Mouse (Mus musculus) heart, adult 11 months (tissue): ENCODE results near the gene Commd8.
A peak's percentile ranks its signal among the peaks of the same experiment; 100 is the strongest.
"Not testable (repeated sequence)": the region's sequence is repeated elsewhere in the genome, so short reads cannot be mapped to it uniquely, and the experiment has no call there.

ENCODE experiments used
- DNase-seq: peaks from one replicate; pipeline ENCODE4 v3.0.0; 2022

Gene Commd8

DNA sequence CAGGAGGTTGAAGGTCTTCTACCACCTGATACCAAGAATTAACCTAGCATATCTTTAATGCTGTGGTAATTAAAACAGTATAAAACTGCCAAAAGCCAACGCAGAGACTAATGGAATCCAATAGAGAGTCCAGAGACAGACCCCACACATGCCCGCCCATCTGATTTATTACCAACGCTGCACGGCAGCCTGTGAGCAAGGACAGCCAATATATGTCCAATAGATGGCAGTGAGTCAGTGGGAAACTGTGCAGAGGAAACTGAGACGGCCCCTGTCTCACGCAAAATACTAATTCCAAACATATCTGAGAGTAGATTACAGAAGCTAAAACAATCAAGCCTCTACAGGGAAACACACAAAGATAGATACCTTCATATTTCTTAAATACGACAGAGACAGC, 3.6 kb downstream of the Commd8 start:
- peak; percentile 62 for DNase-seq

DNA sequence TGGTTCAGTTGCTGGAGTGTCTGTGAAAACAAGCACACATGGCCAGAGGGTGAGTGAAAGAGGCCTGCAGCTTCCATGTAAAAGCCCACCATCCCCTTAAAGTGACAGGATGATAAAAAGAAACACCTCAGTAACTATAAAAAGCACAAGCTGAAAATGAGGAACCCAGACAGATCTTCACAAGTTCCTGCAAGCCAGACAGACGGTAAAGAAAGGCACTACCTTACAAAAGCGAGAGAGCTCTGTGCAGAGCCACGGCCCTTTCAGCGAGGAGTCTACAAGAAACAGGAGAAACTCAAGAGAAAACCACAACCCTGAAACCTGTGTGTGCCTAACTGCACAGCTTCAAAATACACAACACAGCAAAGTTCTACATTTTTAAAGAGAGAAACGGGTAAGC, 5.1 kb downstream of the Commd8 start:
- peak; percentile 82 for DNase-seq

DNA sequence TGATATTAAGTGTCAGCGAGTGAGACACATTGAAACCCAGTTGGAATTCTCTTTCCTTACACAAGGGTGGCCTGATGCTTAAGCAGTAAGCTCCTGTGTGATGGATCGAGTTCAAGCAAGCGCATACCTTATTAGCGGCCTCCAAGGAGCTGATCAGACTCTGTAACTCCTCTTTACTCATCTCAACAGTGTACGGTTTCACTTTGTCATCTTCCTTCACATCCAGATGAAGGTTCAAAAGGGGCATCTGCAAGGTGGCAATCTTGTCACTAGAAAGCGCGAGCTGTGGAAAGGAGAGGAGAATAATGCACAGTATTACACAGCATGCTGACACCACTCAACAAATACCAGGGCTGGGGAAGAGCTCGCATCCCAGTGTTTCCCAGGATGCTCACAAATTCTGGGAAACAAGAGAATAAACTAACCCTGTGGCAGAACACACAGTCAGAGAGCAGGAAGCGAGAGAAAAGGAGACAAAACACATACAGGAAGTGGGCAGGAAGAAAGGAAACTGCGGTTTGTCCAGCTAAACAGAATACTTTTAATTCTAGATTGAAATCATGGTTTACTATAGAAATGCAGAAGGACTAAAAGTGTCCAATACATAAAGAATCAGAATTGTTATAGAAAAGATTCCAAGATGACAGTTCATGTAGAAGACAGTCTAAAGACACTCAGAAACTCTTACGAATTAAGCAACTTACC, 7.1 kb downstream of the Commd8 start:
- no peak for DNase-seq

DNA sequence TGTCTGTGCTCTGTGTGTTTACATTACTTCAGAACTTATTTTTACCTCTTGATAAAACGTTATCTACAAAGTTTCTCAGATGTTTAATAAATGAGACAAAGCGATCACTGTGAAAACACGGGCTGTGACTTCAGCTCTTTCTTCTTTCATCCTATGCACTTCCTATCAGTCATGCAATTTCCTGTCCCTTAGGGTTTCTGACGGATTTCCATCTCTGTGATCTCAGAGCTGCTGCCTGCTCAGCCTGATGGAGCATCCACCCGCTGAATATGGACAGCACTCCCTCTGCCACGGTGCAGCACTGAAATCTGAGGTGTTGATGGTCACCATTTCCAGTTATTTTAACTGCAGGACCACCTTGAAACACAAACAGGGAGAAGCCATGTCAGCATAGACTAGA, 8.5 kb downstream of the Commd8 start:
- no peak for DNase-seq

DNA sequence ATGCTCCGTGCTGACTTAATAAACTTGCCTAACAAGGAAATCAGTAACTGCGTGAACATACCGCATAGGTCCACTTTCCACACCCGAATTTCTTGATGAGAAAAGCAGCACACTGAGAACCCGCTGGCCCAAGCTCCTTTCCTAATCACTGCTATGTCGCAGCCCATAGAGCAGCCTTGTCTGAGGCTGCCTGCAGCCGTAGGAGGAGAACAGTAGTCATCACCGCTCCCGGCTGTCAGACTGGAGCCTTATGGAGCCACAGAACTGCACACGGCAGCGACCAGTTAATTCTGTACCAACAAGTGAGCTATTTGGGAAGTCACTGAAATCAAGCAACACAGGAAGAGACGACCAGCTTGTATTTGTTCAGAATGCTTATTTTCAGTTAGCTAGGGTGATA, 9.3 kb downstream of the Commd8 start:
- DNase-seq = no peak

DNA sequence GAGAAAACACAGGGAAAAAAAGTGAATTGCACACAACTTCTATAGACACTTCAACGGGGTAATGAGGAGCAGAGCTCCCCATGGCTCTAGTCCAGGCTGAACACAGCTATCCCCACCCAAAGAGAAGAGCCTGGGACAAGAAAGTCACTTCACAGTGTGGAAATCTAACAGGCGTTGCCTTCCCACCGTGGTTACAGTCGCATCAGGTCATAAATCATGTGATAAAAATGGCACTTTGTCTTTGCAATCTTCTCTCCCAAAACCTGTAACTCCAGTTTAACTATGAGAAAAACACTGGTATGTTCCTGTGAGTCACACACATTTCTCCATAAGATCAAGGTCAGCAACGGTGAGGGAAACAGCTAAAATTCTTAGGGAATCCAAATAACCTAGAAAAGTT, 11.4 kb downstream of the Commd8 start:
- DNase-seq = no peak

DNA sequence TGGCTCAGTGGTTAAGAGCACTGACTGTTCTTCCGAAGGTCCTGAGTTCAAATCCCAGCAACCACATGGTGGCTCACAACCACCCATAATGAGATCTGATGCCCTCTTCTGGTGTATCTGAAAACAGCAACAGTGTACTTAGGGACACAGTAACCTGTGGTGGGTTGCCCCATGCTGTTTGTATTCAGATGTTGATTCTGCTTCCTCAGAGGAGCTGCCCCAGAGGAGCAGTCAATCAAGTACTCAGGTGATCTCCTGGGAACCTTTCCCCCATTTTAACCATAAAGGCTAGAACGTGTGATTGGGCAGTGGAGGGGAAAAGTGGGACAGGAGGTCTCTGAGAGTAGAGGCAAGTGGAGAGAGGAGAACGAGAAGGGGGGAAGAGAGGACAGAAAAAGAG, 12.3 kb downstream of the Commd8 start:
- not testable (repeated sequence) for DNase-seq

DNA sequence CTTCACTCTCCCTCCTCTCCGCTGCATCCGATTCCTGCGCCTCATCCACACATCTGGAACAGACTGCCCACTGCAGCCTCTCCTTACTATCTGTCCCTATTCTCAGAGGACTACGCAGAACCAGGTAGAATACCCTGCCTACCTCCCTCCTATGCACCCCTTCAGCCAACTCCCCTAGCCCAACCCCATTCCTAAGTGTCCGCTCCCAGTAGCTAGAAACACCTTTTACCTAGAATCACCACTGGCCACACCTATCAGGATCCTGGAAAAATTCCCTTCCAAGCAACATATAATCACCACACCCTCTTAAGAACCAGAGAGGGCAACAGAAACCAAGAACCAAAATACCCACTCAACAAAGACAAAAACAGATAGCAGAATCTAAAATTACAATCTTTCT, 17.1 kb downstream of the Commd8 start:
- DNase-seq = no peak

DNA sequence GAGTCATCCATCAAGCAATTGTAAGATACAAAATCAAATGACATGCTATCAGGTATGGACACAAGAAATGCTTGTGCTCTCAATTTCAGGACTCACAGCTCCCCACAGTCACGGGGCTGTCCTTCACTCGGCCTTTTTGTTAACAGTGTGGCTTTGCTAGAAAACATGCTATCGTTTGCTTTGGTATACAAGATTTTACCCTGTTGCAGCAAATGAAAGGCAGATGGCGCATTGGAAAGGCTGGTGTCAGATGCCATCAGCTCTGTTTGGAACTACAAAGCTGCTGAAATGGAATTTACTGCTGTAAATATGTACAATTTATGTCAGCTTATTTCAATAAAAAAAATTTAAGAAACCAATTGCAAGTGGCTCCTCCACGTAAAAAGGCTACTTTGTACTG, 19.3 kb downstream of the Commd8 start:
- no peak for DNase-seq

DNA sequence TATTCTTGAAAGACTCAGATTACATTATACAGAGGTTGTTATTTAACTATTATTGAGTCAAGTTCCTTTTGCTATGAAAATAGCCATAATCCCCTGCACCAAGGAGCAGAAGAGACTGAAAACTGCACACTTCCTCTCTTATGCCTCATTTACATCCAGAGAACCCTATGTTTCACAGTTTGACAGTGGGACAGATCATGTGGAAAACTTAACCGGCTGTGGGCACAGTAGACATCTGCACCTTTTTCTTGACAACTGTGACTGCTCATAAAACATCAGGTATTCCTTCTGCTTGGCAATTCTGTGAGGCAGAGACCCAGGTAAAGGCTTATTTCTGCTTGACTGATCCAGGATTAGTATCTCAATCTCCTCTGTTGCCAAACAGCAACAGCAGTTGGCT, 28.4 kb downstream of the Commd8 start:
- no peak for DNase-seq

DNA sequence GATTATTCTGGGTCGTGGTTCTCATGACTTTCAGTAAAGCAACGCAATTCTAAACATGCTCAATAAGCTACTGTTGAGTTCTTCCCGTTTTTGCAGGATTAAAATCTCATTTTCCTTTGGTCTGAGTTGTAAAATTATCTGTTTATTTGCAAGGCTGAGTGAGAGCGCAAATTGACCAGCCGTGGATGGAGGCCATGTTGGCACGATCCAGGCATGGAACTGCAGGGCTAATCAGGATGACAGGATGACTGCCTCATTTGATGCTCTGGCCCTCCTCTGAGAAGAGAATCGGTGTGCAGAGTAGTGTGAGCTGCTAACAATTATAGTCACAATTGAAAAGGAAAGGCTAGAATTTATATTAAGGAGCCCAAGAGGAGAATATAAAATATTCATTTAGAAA, 29.7 kb downstream of the Commd8 start:
- no peak for DNase-seq

DNA sequence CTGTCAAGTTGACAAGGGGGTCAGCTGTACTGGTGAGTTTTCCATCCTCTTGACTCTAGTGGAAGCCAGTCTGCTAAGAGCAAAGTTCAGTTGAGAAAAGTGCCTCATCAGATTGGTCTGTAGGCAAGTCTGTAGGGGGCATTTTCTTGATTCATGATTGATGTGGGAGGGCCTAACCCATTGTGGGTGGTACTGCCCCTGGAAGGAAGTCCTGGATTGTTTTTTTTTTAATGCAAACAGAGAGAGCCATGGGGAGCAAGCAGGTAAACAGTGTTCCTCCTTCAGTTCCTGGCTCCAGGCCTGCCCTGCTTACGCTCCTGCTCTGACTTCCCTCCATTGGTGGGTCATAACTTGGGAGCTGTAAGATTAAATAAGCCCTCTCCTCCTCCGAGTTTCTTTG, 34.1 kb downstream of the Commd8 start:
- no peak for DNase-seq

DNA sequence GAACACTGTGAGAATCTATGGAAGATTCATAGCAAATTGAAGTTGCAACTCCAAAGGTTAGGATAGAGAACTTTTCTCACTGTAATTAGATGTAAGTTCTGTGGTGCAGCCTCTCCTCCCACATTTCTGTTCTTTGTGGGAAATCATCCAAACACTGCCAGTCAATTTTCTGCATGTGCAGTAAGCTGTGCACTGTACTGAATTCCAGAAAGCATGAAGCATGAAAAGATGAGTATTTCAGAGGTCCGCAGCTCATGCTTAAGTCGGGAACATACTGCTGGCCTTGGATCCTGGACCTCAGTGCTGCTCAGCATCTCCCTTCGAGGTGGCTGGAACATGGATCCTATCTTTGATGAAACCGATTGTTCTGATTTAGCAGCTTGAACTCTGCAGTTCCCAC, 41.3 kb downstream of the Commd8 start:
- peak; percentile 25 for DNase-seq

DNA sequence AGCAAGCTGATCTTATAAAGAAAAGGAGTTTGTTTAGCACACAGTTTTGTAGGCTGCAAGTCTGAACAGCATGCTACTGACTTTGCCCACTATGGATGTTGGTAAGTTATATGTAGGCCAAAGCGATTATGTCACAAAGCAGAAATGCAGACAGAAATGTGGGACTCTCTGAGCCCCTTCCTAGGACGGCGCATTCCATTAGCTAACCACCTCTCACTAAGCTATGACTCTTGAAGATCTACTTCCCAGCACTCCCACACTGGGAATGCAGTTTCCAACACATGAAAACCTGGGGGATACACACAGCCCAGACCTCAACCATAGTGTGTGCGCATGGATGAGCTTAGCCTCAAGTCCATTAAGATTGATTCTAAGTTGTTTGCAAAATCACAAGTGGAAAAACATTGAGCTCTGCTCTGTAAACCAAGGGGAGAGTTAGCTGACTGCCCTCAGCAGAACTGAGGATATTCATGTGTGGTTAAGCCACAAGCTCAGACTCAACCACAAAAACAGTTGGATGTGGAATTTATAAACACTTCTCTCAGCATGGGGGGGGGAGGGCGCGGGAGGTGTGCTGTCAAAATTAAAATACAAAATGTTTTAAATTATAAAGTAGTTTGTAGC, 45.5 kb downstream of the Commd8 start:
- DNase-seq = peak; percentile 45
